Mouse (Mus musculus): ENCODE results near the gene Ldb2. TPM values are rescaled to one million over a fixed set of nuclear protein-coding genes. Genes with fewer than 3 reads are reported as not detected.

Gene Ldb2
- polyA plus RNA-seq, 1 experiment, result not detected

- H3K4me1 ChIP-seq (ENCODE audit: control insufficient read depth, insufficient read depth, low read length), result no peaks in the 10 kb centered on the region
- H3K9me3 ChIP-seq (replicated peaks; ENCODE audit: control insufficient read depth, insufficient read depth, low read length, poor library complexity, severe bottlenecking), result no peaks in the 10 kb centered on the region
- no peak overlapping the region for H3K4me3 ChIP-seq (ENCODE audit: low read depth, low read length)
- no peaks in the 10 kb centered on the region for H3K36me3 ChIP-seq (ENCODE audit: control insufficient read depth, insufficient read depth, low read length, poor library complexity, severe bottlenecking)
- H3K27ac ChIP-seq (ENCODE audit: insufficient read depth, low read length), result no peak overlapping the region
- H3K9ac ChIP-seq (ENCODE audit: low read depth, poor library complexity, severe bottlenecking), result no peak overlapping the region
- TF ChIP-seq POLR2A (IDR thresholded peaks at IDR 0.05; ENCODE audit: insufficient read depth, low read length) (no peak), EP300 (IDR thresholded peaks at IDR 0.05; ENCODE audit: insufficient read depth, low read depth, low read length) (no peak), CTCF (IDR thresholded peaks at IDR 0.05; ENCODE audit: low read depth, low read length) (no peak)
- H3K27me3 ChIP-seq (ENCODE audit: control insufficient read depth, insufficient read depth, low read length, poor library complexity, severe bottlenecking), result no peaks in the 10 kb centered on the region
These were observed 308.0 kb downstream of the Ldb2 start for GRCm38 (mm10) chr5:44491526-44491925.

- H3K27ac ChIP-seq (ENCODE audit: insufficient read depth, low read length), result no peak overlapping the region
- no peaks in the 10 kb centered on the region for H3K36me3 ChIP-seq (ENCODE audit: control insufficient read depth, insufficient read depth, low read length, poor library complexity, severe bottlenecking)
- no peak overlapping the region for H3K9ac ChIP-seq (ENCODE audit: low read depth, poor library complexity, severe bottlenecking)
- no peaks in the 10 kb centered on the region for H3K27me3 ChIP-seq (ENCODE audit: control insufficient read depth, insufficient read depth, low read length, poor library complexity, severe bottlenecking)
- H3K4me1 ChIP-seq (ENCODE audit: control insufficient read depth, insufficient read depth, low read length), result no peaks in the 10 kb centered on the region
- no peaks in the 10 kb centered on the region for H3K9me3 ChIP-seq (replicated peaks; ENCODE audit: control insufficient read depth, insufficient read depth, low read length, poor library complexity, severe bottlenecking)
- TF ChIP-seq POLR2A (IDR thresholded peaks at IDR 0.05; ENCODE audit: insufficient read depth, low read length), result no peak
- no peak for TF ChIP-seq EP300 (IDR thresholded peaks at IDR 0.05; ENCODE audit: insufficient read depth, low read depth, low read length)
- no peak for TF ChIP-seq CTCF (IDR thresholded peaks at IDR 0.05; ENCODE audit: low read depth, low read length)
- no peak overlapping the region for H3K4me3 ChIP-seq (ENCODE audit: low read depth, low read length)
These were observed 309.0 kb downstream of the Ldb2 start for GRCm38 (mm10) chr5:44490462-44490861.

DNA sequence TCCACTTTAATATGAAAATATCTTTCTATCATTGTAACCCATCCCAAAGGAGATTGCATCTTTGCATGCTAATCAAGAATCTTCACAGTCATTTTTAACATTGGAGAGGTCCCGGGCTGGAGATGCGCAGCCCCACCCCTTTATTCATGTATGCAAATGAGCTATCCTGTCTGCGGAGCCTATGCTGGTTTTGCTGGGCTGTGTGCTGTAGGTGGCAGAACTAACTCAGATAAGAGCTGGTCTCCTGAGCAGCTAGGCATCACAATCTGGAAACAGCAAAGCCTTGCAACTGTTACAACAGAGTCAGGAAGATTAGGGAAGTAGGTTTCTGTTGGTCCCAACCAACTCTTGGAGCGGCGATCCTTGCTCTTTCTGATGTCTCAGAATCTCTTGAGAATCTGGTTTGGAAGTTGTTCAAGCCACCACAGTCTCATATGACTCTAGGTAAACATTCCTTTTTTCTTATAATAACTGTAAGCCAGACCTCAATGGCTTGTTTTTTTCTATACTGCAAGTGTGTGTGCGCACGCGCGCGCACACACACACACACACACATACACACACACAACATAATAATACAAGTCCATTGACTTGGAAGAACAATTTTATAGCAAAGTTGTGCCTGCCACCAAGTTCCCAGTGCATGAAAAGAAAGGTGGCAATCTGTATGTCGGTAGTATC is 315.9 kb downstream of the Ldb2 start:
- H3K4me1 ChIP-seq (ENCODE audit: control insufficient read depth, insufficient read depth, low read length), result no peaks in the 10 kb centered on the region
- no peak overlapping the region for H3K27ac ChIP-seq (ENCODE audit: insufficient read depth, low read length)
- TF ChIP-seq POLR2A (IDR thresholded peaks at IDR 0.05; ENCODE audit: insufficient read depth, low read length) (no peak), EP300 (IDR thresholded peaks at IDR 0.05; ENCODE audit: insufficient read depth, low read depth, low read length) (no peak), CTCF (IDR thresholded peaks at IDR 0.05; ENCODE audit: low read depth, low read length) (no peak)
- H3K9ac ChIP-seq (ENCODE audit: low read depth, poor library complexity, severe bottlenecking), result no peak overlapping the region
- no peaks in the 10 kb centered on the region for H3K36me3 ChIP-seq (ENCODE audit: control insufficient read depth, insufficient read depth, low read length, poor library complexity, severe bottlenecking)
- no peaks in the 10 kb centered on the region for H3K9me3 ChIP-seq (replicated peaks; ENCODE audit: control insufficient read depth, insufficient read depth, low read length, poor library complexity, severe bottlenecking)
- H3K27me3 ChIP-seq (ENCODE audit: control insufficient read depth, insufficient read depth, low read length, poor library complexity, severe bottlenecking), result no peaks in the 10 kb centered on the region
- no peak overlapping the region for H3K4me3 ChIP-seq (ENCODE audit: low read depth, low read length)

GRCm38 (mm10) chr5:44481406-44481805 is 318.1 kb downstream of the Ldb2 start:
- H3K9me3 ChIP-seq (replicated peaks; ENCODE audit: control insufficient read depth, insufficient read depth, low read length, poor library complexity, severe bottlenecking), result no peaks in the 10 kb centered on the region
- no peaks in the 10 kb centered on the region for H3K36me3 ChIP-seq (ENCODE audit: control insufficient read depth, insufficient read depth, low read length, poor library complexity, severe bottlenecking)
- H3K27me3 ChIP-seq (ENCODE audit: control insufficient read depth, insufficient read depth, low read length, poor library complexity, severe bottlenecking), result no peaks in the 10 kb centered on the region
- no peaks in the 10 kb centered on the region for H3K4me1 ChIP-seq (ENCODE audit: control insufficient read depth, insufficient read depth, low read length)
- no peak overlapping the region for H3K4me3 ChIP-seq (ENCODE audit: low read depth, low read length)
- TF ChIP-seq CTCF (IDR thresholded peaks at IDR 0.05; ENCODE audit: low read depth, low read length), result no peak
- no peak for TF ChIP-seq EP300 (IDR thresholded peaks at IDR 0.05; ENCODE audit: insufficient read depth, low read depth, low read length)
- no peak for TF ChIP-seq POLR2A (IDR thresholded peaks at IDR 0.05; ENCODE audit: insufficient read depth, low read length)
- no peak overlapping the region for H3K27ac ChIP-seq (ENCODE audit: insufficient read depth, low read length)
- no peak overlapping the region for H3K9ac ChIP-seq (ENCODE audit: low read depth, poor library complexity, severe bottlenecking)

GRCm38 (mm10) chr5:44476356-44476755 is 323.1 kb downstream of the Ldb2 start:
- Histone ChIP-seq H3K4me3 (ENCODE audit: low read depth, low read length) (no peak overlapping the region), H3K4me1 (ENCODE audit: control insufficient read depth, insufficient read depth, low read length) (no peaks in the 10 kb centered on the region), H3K27me3 (ENCODE audit: control insufficient read depth, insufficient read depth, low read length, poor library complexity, severe bottlenecking) (no peaks in the 10 kb centered on the region), H3K27ac (ENCODE audit: insufficient read depth, low read length) (no peak overlapping the region), H3K9me3 (replicated peaks; ENCODE audit: control insufficient read depth, insufficient read depth, low read length, poor library complexity, severe bottlenecking) (no peaks in the 10 kb centered on the region), H3K9ac (ENCODE audit: low read depth, poor library complexity, severe bottlenecking) (no peak overlapping the region), H3K36me3 (ENCODE audit: control insufficient read depth, insufficient read depth, low read length, poor library complexity, severe bottlenecking) (no peaks in the 10 kb centered on the region)
- no peak for TF ChIP-seq EP300 (IDR thresholded peaks at IDR 0.05; ENCODE audit: insufficient read depth, low read depth, low read length)
- peak; percentile 34 for TF ChIP-seq CTCF (IDR thresholded peaks at IDR 0.05; ENCODE audit: low read depth, low read length)

- Histone ChIP-seq H3K36me3 (ENCODE audit: control insufficient read depth, insufficient read depth, low read length, poor library complexity, severe bottlenecking) (no peaks in the 10 kb centered on the region), H3K4me1 (ENCODE audit: control insufficient read depth, insufficient read depth, low read length) (no peaks in the 10 kb centered on the region), H3K9me3 (replicated peaks; ENCODE audit: control insufficient read depth, insufficient read depth, low read length, poor library complexity, severe bottlenecking) (no peaks in the 10 kb centered on the region), H3K27me3 (ENCODE audit: control insufficient read depth, insufficient read depth, low read length, poor library complexity, severe bottlenecking) (no peaks in the 10 kb centered on the region), H3K27ac (ENCODE audit: insufficient read depth, low read length) (no peak overlapping the region), H3K4me3 (ENCODE audit: low read depth, low read length) (no peak overlapping the region), H3K9ac (ENCODE audit: low read depth, poor library complexity, severe bottlenecking) (no peak overlapping the region)
- TF ChIP-seq CTCF (IDR thresholded peaks at IDR 0.05; ENCODE audit: low read depth, low read length), result no peak
- TF ChIP-seq EP300 (IDR thresholded peaks at IDR 0.05; ENCODE audit: insufficient read depth, low read depth, low read length), result no peak
- TF ChIP-seq POLR2A (IDR thresholded peaks at IDR 0.05; ENCODE audit: insufficient read depth, low read length), result no peak
These were observed 323.9 kb downstream of the Ldb2 start for GRCm38 (mm10) chr5:44475543-44475942.

Data from ES-Bruce4 (cell line).